Mouse (Mus musculus): ENCODE data around the gene Hist2h2ac. TPM values are rescaled to one million over a fixed set of nuclear protein-coding genes. Genes with fewer than 3 reads are reported as not detected.
"Not testable (repeated sequence)": the region's sequence is repeated elsewhere in the genome, so short reads cannot be mapped to it uniquely, and the experiment has no call there.

The Hist2h2ac gene
- polyA plus RNA-seq, 1 experiment from 2014 or later: 4.7 TPM

DNA sequence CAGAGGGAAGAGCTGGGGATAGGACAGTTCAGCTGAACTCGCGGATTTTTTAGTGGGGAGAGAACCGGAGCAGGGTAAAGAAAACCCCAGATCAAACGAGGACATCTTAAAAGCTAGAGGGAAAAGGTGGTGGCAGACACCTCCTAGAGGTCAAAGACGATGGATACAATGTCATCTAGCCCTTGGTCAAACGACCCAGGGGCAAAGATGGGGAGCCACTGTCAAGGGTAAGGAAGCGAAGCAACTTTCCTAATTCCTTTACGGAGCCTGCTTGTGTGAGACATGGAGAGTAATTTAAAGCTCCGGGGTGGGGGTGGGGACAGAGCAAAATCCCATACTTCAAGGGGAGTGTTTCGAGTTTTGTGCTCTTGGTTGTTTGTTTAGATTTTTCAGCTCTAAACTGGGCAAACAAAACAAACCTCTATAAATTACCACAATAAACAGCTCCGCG is 1.5 kb downstream of the Hist2h2ac start:
- peak overlapping the region; percentile 62 for H3K9ac ChIP-seq (replicated peaks)
- no peaks in the 10 kb centered on the region for H3K27me3 ChIP-seq
- no peaks in the 10 kb centered on the region for H3K36me3 ChIP-seq
- peak; percentile 30 for ATAC-seq (replicated peaks)
- peak overlapping the region; percentile 48 for H3K4me3 ChIP-seq
- H3K9me3 ChIP-seq: no peaks in the 10 kb centered on the region
- H3K27ac ChIP-seq (replicated peaks): peak overlapping the region; percentile 98
- H3K4me2 ChIP-seq (replicated peaks): peak overlapping the region; percentile 89
- H3K4me1 ChIP-seq: peaks cover 41% of the 10 kb centered on the region
- WGBS: 0% methylated on average over 12 of the region's 12 CpGs

DNA sequence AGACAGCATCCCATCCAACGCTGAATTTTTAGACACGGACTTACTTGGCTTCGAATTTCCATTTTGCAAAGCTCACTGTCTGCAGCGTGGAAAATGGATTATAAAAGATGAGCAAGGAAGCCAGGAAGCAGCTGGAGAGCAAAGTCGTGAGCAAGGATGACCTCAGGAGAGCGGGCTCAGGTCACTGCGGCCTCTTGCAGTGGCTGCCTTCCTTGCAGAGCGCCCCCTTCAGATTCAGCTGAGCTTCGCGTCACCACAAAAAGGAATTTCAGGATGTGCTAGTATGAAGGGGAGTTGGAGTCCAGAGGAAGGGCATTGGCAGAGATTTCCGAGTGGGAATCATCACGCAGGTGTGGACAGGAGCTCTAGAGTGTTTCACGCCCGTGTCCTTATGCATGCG is 11.4 kb downstream of the Hist2h2ac start:
- WGBS: 28% methylated on average over 15 of the region's 15 CpGs
- Histone ChIP-seq H3K36me3 (no peaks in the 10 kb centered on the region), H3K9me3 (no peaks in the 10 kb centered on the region), H3K4me1 (no peaks in the 10 kb centered on the region), H3K27me3 (0 out of 2 replicates have a peak, but pooled peaks cover 2% of the 10 kb centered on the region), H3K4me2 (replicated peaks) (no peak overlapping the region), H3K9ac (replicated peaks) (no peak overlapping the region), H3K27ac (replicated peaks) (no peak overlapping the region), H3K4me3 (no peak overlapping the region)
- no peak for ATAC-seq (replicated peaks)

DNA sequence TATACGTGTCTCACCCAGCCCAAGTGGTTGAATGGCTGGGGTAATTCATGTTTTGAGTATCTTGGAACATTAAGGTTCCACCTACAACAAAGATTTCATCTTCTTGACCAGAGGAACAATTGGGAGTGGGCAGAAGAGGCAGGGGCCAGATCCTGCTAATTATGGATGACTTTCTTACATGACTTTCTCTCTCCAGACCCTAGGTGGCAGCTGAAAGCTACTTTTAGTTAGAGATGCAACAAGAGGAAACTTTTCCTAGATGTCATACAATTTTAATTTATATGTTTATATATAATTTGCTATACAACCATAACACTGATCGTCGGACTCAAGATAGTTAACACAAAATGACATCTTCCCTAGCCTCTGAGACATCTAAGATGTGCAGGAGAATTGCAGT is 12.9 kb downstream of the Hist2h2ac start:
- Histone ChIP-seq H3K9me3 (no peaks in the 10 kb centered on the region), H3K27ac (replicated peaks) (no peak overlapping the region), H3K9ac (replicated peaks) (no peak overlapping the region), H3K4me2 (replicated peaks) (no peak overlapping the region), H3K4me1 (no peaks in the 10 kb centered on the region), H3K36me3 (no peaks in the 10 kb centered on the region), H3K4me3 (no peak overlapping the region), H3K27me3 (0 out of 2 replicates have a peak, but pooled peaks cover 2% of the 10 kb centered on the region)
- no peak for ATAC-seq (replicated peaks)
- WGBS: 85% methylated on average over 3 of the region's 3 CpGs

DNA sequence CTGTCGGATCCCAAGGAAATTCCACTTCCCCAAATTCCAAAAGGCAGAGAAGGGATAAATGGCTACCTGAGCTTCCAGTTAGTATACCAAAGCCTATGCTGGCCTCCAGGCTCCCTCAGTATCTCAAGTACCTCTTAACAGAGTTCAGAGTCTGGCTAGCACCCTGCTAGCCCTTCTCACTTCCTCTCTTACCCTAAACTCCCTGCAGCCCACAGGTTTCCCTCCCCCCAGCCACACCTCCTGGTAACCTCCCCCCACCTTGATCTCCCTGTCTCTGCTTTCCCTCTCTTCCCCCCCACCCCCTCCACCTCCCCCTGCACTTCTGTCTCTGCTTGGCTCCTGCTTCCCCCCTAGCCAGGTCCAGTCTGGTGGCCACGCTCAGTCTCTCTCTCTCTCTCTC is 20.9 kb downstream of the Hist2h2ac start:
- no peak overlapping the region for H3K4me3 ChIP-seq
- no peak for ATAC-seq (replicated peaks)
- 70% methylated on average over 2 of the region's 2 CpGs for whole genome bisulfite sequencing
- H3K27ac ChIP-seq (replicated peaks): no peak overlapping the region
- no peaks in the 10 kb centered on the region for H3K27me3 ChIP-seq
- no peak overlapping the region for H3K4me2 ChIP-seq (replicated peaks)
- peaks cover 4% of the 10 kb centered on the region for H3K36me3 ChIP-seq
- no peaks in the 10 kb centered on the region for H3K9me3 ChIP-seq
- peaks cover 17% of the 10 kb centered on the region for H3K4me1 ChIP-seq
- H3K9ac ChIP-seq (replicated peaks): no peak overlapping the region

DNA sequence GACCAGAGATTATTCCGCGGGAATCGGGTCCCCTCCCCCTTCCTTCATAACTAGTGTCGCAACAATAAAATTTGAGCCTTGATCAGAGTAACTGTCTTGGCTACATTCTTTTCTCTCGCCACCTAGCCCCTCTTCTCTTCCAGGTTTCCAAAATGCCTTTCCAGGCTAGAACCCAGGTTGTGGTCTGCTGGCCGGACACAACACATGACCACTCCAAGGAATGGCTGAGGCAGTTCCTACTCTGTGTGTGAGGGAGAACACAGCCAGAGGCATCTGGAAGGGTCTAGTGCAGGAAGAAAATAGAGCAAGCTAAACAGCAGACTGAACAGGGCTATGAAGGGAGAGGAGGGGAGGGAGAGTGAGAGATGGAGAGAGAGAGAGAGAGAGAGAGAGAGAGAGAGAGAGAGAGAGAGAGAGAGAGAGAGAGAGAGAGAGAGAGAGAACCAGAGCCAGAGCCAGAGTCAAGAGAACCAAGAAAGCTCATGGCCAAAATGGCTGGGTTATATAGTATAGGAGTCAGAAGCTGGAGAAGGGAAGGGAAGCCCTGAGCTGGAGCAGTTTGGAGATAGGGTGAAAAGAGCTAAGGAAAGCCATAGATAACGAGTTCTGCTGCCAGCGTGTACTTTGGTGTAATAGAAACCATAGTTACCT is 22.0 kb downstream of the Hist2h2ac start:
- not testable (repeated sequence) for H3K27ac ChIP-seq (replicated peaks); H3K36me3 ChIP-seq; H3K4me3 ChIP-seq; ATAC-seq (replicated peaks); H3K9me3 ChIP-seq; H3K27me3 ChIP-seq; H3K9ac ChIP-seq (replicated peaks)
- Histone ChIP-seq H3K4me1 (peaks cover 17% of the 10 kb centered on the region), H3K4me2 (replicated peaks) (peak overlapping the region; percentile 97)
- 27% methylated on average over 8 of the region's 8 CpGs for WGBS

GRCm38 (mm10) chr3:96198181-96198580 is 22.5 kb downstream of the Hist2h2ac start:
- 1% methylated on average over 6 of the region's 6 CpGs for WGBS
- Histone ChIP-seq H3K4me3 (peak overlapping the region; percentile 87), H3K9ac (replicated peaks) (peak overlapping the region; percentile 25; the same call in 1 of the 2 replicates), H3K9me3 (no peaks in the 10 kb centered on the region), H3K36me3 (peaks cover 4% of the 10 kb centered on the region), H3K4me2 (replicated peaks) (peak overlapping the region; percentile 97), H3K27ac (replicated peaks) (peak overlapping the region; percentile 7; the same call in 1 of the 2 replicates), H3K4me1 (peaks cover 17% of the 10 kb centered on the region), H3K27me3 (no peaks in the 10 kb centered on the region)
- peak; percentile 34 for ATAC-seq (replicated peaks)

DNA sequence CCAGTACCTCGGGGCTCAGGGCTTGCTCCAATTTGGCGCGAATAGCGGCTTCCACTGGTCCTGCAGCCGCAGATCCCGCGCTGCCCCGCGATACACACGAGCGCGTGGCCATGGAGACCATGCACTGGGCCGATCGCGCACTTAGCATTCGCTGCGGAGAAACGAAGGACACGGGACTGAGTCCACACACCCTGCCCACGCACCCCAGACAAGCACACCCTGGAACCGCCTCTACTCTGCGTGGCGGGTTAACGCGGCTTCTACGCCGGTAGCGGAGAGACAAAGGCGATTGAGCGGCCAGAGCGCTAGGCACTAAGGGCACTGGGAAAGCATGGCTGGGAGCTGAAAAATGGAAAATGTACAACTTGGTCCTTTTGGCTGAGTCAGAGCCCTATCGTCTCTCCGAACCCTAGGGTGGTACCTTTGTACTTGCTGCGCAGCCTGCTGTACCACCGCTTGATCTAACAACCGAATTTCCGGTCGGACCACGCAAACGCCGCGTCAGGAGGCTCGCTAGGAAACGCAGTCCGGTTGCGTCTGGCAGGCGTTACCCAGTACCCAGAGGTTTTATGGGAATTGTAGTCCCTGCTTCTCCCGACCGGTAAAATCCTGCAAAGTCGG is 23.4 kb downstream of the Hist2h2ac start:
- Histone ChIP-seq H3K27me3 (no peaks in the 10 kb centered on the region), H3K4me1 (peaks cover 17% of the 10 kb centered on the region), H3K4me3 (peak overlapping the region; percentile 87), H3K27ac (replicated peaks) (peak overlapping the region; percentile 98), H3K9me3 (no peaks in the 10 kb centered on the region), H3K9ac (replicated peaks) (peak overlapping the region; percentile 93), H3K36me3 (peaks cover 8% of the 10 kb centered on the region), H3K4me2 (replicated peaks) (peak overlapping the region; percentile 97)
- peak; percentile 96 for ATAC-seq (replicated peaks)
- under 1% methylated on average over 50 of the region's 50 CpGs for WGBS

DNA sequence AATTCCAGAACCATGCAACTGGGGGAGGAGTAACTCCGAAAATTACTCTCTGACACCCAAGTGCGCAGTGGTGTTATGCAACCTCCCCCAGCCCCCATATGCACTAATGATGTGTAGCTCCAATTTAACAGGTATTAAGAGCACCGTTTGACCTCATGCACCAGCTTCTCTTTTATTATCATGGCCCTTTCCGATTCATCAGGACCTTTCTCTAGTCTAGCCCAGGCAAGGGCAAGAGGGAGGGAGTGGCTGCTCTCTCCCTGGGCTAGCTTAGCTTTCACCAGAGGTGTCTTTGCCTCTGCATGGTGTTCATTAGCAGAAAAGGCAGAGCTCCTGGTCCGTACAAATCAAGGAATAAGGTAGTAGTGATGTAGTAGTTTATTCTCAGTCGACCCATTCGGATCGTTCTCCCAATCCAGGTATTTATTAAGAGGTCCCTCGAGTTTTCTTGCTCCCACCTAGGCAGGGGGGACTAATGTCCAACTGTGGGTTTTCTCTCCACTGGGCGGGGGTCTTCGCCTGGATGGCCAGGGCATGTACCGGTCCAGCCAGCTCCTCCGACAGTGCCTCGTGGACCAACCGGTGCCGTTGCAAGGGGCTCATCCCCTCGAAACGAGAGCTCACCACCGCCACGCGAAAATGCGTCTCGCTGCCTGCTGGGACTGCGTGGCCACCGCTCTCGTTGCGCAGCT is 24.1 kb downstream of the Hist2h2ac start:
- H3K36me3 ChIP-seq: peaks cover 12% of the 10 kb centered on the region
- H3K27ac ChIP-seq (replicated peaks): peak overlapping the region; percentile 98
- peak overlapping the region; percentile 97 for H3K4me2 ChIP-seq (replicated peaks)
- no peaks in the 10 kb centered on the region for H3K9me3 ChIP-seq
- peaks cover 17% of the 10 kb centered on the region for H3K4me1 ChIP-seq
- H3K9ac ChIP-seq (replicated peaks): peak overlapping the region; percentile 93
- ATAC-seq (replicated peaks): peak; percentile 7
- no peaks in the 10 kb centered on the region for H3K27me3 ChIP-seq
- H3K4me3 ChIP-seq: peak overlapping the region; percentile 87
- 20% methylated on average over 27 of the region's 27 CpGs for WGBS

DNA sequence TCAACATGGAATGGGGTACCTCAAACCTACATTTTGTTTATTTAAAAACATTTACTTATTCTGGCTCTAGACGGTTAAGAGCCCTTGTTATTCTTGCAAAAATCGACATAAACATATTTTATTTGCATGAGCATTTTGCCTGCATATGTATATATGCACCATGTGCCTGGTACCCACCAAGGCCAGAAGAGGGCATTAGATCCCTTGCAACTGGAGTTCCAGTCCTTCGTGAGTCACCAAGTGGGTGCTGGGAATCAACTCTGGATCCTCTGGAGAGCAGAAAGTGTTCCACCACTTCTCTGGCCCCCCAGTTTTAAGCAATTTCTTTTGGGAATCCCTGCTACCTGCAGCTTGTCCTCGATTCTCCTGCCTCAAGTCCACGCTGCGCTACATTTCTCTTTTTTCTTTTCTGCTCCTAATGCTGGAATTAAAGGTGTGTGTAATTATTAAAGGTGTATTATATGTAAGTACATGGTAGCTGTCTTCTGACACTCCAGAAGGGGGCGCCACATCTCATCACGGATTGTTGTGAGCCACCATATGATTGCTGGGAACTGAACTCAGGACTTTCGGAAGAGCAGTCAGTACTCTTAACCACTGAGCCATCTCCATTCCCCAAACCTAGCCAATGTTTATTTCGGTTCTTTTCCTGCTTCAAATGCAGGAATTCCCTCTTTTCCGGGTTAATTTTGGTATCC is 24.9 kb downstream of the Hist2h2ac start:
- Histone ChIP-seq H3K9ac (replicated peaks) (no peak overlapping the region), H3K4me2 (replicated peaks) (peak overlapping the region; percentile 97; the same call in 1 of the 2 replicates), H3K27me3 (no peaks in the 10 kb centered on the region), H3K9me3 (no peaks in the 10 kb centered on the region), H3K4me1 (peaks cover 17% of the 10 kb centered on the region), H3K27ac (replicated peaks) (no peak overlapping the region), H3K4me3 (0 out of 2 replicates have a peak overlapping the region, but pooled peaks have one; percentile 87), H3K36me3 (peaks cover 15% of the 10 kb centered on the region)
- WGBS: 93% methylated on average over 11 of the region's 11 CpGs
- ATAC-seq (replicated peaks): no peak

GRCm38 (mm10) chr3:96194966-96195365 is 25.7 kb downstream of the Hist2h2ac start:
- ATAC-seq (replicated peaks): no peak
- peaks cover 17% of the 10 kb centered on the region for H3K4me1 ChIP-seq
- 91% methylated on average over 10 of the region's 10 CpGs for WGBS
- H3K9me3 ChIP-seq: no peaks in the 10 kb centered on the region
- H3K27me3 ChIP-seq: no peaks in the 10 kb centered on the region
- no peak overlapping the region for H3K4me2 ChIP-seq (replicated peaks)
- H3K36me3 ChIP-seq: peaks cover 23% of the 10 kb centered on the region
- no peak overlapping the region for H3K9ac ChIP-seq (replicated peaks)
- no peak overlapping the region for H3K27ac ChIP-seq (replicated peaks)
- no peak overlapping the region for H3K4me3 ChIP-seq

DNA sequence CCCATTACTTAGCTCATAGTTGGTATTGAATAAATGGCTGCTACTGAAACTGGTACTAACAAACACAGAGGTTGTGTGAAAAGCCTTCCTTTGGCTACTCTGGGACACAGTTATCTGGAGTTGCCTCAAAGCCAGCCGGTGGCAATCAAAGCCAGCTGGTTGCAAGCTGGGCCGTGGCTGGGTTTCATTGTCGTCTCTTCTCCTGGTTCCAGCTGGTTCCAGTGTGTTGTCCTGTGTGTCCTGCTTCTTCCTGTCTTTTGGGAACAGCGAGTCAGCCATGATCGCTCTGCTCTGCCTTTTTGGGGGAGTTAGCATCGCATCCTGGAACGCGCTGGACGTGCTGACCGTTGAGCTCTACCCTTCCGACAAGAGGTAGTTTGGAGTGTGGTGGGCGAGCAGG is 27.7 kb downstream of the Hist2h2ac start:
- Histone ChIP-seq H3K9ac (replicated peaks) (no peak overlapping the region), H3K36me3 (peaks cover 31% of the 10 kb centered on the region), H3K9me3 (no peaks in the 10 kb centered on the region), H3K27ac (replicated peaks) (no peak overlapping the region), H3K4me2 (replicated peaks) (no peak overlapping the region), H3K4me3 (no peak overlapping the region), H3K27me3 (no peaks in the 10 kb centered on the region), H3K4me1 (peaks cover 13% of the 10 kb centered on the region)
- 68% methylated on average over 12 of the region's 12 CpGs for WGBS
- ATAC-seq (replicated peaks): no peak

Data from forebrain, embryonic 15.5 days (tissue).